Mouse (Mus musculus) ES-E14 (cell line): ENCODE results near the gene Oprl1.

Experiments used
- MAFK ChIP-seq: IDR thresholded peaks from 2 replicates; pipeline ENCODE4 v1.6.1; 2014; ENCODE audit warnings: mild to moderate bottlenecking, low read depth, low read length, inconsistent platforms; ENCODE audit not compliant: insufficient read depth
- ZNF384 ChIP-seq: IDR thresholded peaks from 2 replicates; pipeline ENCODE4 v1.6.1; 2012; ENCODE audit warnings: low read depth, low read length, inconsistent platforms

DNA sequence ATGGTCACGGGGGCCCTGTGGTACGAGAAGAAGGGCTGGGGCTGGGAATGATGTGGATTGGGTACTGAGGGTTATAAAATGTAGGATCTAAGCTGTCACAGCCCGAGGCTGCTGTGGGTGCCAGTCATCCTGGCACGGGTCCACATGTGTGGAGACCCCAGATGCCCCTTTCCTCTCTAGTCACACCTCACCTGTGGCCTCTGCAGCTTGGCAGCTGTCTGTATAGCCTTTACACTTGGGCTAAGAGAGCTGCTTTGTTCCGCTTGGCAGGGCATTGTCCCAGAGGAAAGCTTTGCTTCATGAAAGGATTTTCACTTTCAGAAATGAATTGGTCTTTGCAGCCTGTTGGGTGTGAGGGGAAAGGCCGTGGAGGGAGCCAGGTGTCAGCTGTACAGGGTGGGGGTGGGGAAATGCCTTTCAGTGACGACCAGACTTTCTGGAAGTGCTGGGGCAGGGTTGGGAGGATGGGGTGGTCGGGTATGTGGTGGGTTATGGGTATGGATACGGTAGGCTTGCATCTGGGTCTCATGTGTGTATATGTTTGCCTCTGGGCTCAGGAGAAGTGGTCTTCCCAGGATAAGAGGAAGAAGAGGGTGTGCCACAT is 12.9 kb downstream of the Oprl1 start:
- TF ChIP-seq MAFK (no peak), ZNF384 (no peak)
